Mouse (Mus musculus) limb, embryonic 13.5 days (tissue): Measurements from ENCODE around the gene Cenpc1. TPM values are rescaled to one million over a fixed set of nuclear protein-coding genes. Genes with fewer than 3 reads are reported as not detected.

Experiments
- ATAC-seq: fragments of 200-750 bp; cut with Nextera tagmentation; 2 replicates; pipeline ENCODE4 v1.8.0; 2017; ENCODE audit warnings: low read depth, moderate number of reproducible peaks, moderate TSS enrichment; ENCODE audit not compliant: low FRiP score
- H3K27ac ChIP-seq: fragments of 300-500 bp; sonication (generic); 2 replicates; pipeline ENCODE4 v1.5.1; 2015; ENCODE audit warnings: inconsistent platforms, mild to moderate bottlenecking, moderate library complexity
- H3K27me3 ChIP-seq: fragments of 300-500 bp; sonication (generic); 2 replicates; pipeline ENCODE4 v1.6.1; 2015; ENCODE audit warnings: mild to moderate bottlenecking, inconsistent platforms
- H3K36me3 ChIP-seq: fragments of 300-500 bp; sonication (generic); 2 replicates; pipeline ENCODE4 v1.6.1; 2015; ENCODE audit warnings: inconsistent platforms, mild to moderate bottlenecking, moderate library complexity
- H3K4me1 ChIP-seq: fragments of 300-500 bp; sonication (generic); 2 replicates; pipeline ENCODE4 v1.6.1; 2015; ENCODE audit warnings: inconsistent platforms
- H3K4me2 ChIP-seq: fragments of 300-500 bp; sonication (generic); replicated peaks from 2 replicates; pipeline ENCODE4 v1.6.1; 2015; ENCODE audit warnings: inconsistent platforms, mild to moderate bottlenecking, moderate library complexity
- H3K4me3 ChIP-seq: fragments of 300-500 bp; sonication (generic); 2 replicates; pipeline ENCODE4 v1.5.1; 2015; ENCODE audit warnings: moderate library complexity, mild to moderate bottlenecking, inconsistent platforms
- H3K9ac ChIP-seq: fragments of 300-500 bp; sonication (generic); 2 replicates; pipeline ENCODE4 v1.6.1; 2015; ENCODE audit warnings: mild to moderate bottlenecking, inconsistent platforms
- H3K9me3 ChIP-seq: fragments of 300-500 bp; sonication (generic); 2 replicates; pipeline ENCODE4 v1.6.1; 2016; ENCODE audit warnings: inconsistent platforms
- WGBS: fragments of 180-500 bp; shearing (Covaris S2); methylation state at CpG from one replicate; pipeline ENCODE4 v1.1.7; 2015; 5-methylcytosine and 5-hydroxymethylcytosine counted together
- polyA plus RNA-seq: library from polyadenylated mRNA; unstranded; fragments of >200 nt; fragmentation: Nextera tagmentation; extraction: Ambion mirVana; gene quantifications from 2 replicates; pipeline ENCODE4 v1.2.1, GENCODE M21; 2015

Cenpc1 gene
- 37.4 and 40.2 TPM in 2 replicates for polyA plus RNA-seq

DNA sequence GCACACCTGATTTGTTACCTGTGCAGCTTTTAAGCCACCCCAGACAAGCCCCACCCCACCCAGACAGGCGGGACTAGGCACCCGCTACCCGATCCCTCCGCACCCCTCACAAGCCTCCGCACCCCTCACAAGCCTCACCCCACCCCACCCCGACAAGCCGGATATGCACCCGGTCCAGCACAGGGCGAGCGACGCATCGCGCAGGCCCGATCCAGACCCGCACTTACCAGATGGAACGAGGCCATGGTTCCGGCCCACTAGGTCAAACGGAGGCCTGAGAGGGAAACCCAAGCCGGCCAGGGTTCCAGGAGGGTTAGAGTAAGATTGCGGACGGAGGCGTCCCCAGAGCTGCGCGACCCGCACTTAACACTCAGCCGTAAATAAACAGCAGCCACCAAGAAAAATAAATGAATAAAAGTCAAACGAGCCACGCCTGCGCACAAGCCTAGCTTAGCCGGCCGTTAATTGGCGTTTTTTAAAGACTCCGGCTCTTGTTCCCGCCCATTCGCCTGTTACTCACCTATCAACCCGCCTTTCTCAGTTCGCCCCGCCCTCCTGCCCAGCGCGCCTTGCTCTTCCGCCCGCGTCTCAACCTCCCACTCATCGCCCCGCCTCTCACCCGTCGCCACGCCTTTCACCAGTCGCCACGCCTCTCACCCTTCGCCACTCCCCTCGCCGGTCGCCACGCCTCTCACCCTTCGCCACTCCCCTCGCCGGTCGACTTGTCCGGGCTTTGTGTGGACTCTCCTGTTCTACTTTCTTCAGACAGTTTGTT lies at the start of gene Cenpc1:
Gene Cenpc1, minus strand, starts transcription at position 483 of the 775 bp plus-strand sequence.
- Histone ChIP-seq H3K4me3 (peak within 1 kb of the TSS; percentile 75), H3K4me1 (peaks cover 22% of the 10 kb centered on the region), H3K9me3 (no peaks in the 10 kb centered on the region), H3K27me3 (no peaks in the 10 kb centered on the region), H3K27ac (peak within 1 kb of the TSS; percentile 88), H3K36me3 (no peaks in the 10 kb centered on the region), H3K4me2 (peak within 1 kb of the TSS; percentile 69), H3K9ac (peak within 1 kb of the TSS; percentile 78)
- peak; percentile 96 for ATAC-seq
- under 1% methylated on average over 60 of the region's 60 CpGs for WGBS

DNA sequence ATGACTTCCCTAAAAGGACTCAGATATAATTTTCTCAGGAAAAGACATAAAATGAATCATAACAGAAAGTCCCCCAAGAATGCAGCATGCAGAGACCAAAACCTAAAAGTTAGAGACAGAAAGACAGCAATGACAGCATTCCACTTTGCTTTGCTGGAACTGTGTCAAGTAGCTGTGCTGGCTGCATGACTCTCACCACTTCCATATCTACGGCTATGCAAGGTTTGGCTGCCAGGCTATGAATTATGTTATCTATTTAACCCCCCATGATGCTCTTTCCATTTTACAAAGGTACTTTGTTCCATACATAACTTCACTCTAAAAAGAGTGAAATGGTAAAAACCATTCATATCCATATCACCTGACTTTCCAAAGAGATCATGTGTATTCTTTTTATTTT lies 48.6 kb upstream of the Cenpc1 start:
- no peak for ATAC-seq
- Histone ChIP-seq H3K4me2 (no peak overlapping the region), H3K4me1 (no peaks in the 10 kb centered on the region), H3K36me3 (peaks cover 23% of the 10 kb centered on the region), H3K9ac (no peak overlapping the region), H3K4me3 (no peak overlapping the region), H3K27me3 (no peaks in the 10 kb centered on the region), H3K9me3 (no peaks in the 10 kb centered on the region), H3K27ac (no peak overlapping the region)
- 85% methylated on average over 1 of the region's 1 CpGs for WGBS

DNA sequence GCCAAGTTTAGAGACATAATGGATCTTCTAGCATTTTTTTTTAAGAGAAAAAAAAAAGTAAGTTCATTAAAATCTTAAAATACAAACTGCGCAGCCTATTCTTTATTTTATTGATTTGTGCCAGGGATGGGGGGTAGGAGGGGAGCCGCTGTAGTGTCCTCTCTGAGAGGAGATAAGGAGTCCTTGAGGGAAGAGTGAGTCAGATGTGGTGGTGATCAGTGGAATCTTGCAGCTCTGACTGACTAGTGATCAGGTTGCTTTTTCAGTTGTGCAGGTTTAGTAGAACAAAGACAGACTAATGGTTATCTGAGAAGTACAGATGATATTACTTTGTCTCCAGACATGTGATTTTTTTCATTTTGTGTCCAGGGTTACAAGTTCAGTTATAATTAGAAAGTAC lies 47.7 kb upstream of the Cenpc1 start:
- Histone ChIP-seq H3K9me3 (no peaks in the 10 kb centered on the region), H3K27ac (no peak overlapping the region), H3K27me3 (no peaks in the 10 kb centered on the region), H3K4me1 (no peaks in the 10 kb centered on the region), H3K36me3 (peaks cover 16% of the 10 kb centered on the region), H3K4me3 (no peak overlapping the region), H3K4me2 (no peak overlapping the region), H3K9ac (no peak overlapping the region)
- no peak for ATAC-seq
- 90% methylated on average over 2 of the region's 2 CpGs for WGBS

DNA sequence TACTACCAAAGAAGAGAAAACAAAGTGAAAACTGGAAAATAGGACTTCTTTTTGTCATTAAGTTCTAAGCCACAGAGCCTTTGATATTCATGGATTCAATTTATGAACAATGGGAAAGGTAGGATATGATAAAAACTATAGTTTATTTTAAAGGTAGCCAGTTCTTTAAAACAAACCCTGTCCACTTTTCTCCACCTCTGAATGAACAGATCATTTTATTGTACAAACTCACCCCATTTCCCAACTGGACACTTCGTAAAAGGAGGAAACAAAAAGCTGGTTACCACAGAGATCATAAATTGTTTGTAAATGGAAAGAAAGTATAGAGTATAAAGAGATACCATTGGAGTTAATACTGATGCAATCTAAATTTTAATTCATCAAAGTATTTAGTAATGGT lies 45.7 kb upstream of the Cenpc1 start:
- ATAC-seq: no peak

DNA sequence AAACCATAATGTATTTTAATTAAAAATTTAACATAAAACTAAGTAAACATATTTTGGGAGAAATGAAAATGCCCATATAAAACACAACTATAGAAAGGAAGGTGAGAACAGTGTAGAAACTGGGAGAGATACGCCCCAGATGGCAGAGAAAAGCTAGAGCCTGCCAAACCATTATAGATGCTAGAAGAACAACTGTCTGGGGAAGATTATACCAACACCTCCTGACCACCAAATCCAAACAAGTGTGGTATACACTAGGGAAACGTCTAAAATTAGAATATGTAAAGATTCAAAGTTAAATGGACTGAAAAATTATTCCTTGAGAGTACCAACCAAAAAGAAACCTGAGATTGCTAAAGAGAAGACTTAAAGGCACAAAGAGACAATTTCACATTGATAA lies 41.2 kb upstream of the Cenpc1 start:
- WGBS: 77% methylated on average over 2 of the region's 2 CpGs

More for the DNA sequence above, 45.7 kb upstream of the Cenpc1 start:
- peaks cover 17% of the 10 kb centered on the region for H3K36me3 ChIP-seq
- no peaks in the 10 kb centered on the region for H3K4me1 ChIP-seq
- H3K9me3 ChIP-seq: no peaks in the 10 kb centered on the region
- 96% methylated on average over 1 of the region's 1 CpGs for WGBS
- H3K27ac ChIP-seq: no peak overlapping the region
- H3K9ac ChIP-seq: no peak overlapping the region
- H3K4me3 ChIP-seq: no peak overlapping the region
- H3K4me2 ChIP-seq: no peak overlapping the region
- no peaks in the 10 kb centered on the region for H3K27me3 ChIP-seq

DNA sequence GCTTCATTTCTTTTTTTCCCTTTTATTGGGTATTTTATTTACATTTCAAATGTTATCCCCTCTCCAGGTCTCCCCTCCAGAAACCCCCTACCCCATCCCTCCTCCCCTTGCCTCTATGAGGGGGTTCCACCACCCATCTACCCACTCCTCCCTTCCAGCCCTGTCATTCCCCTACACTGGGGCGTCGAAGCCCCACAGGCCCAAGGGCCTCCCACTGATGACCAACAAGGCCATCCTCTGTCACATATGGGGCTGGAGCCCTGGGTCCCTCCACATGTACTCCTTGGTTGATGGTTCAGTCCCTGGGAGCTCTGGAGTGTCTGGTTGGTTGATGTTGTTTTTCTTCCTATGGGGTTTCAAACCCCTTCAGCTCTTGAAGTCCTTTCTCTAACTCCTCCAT lies 36.8 kb upstream of the Cenpc1 start:
- 97% methylated on average over 2 of the region's 2 CpGs for WGBS
- H3K9me3 ChIP-seq: no peaks in the 10 kb centered on the region
- H3K4me3 ChIP-seq: no peak overlapping the region
- no peaks in the 10 kb centered on the region for H3K4me1 ChIP-seq
- H3K4me2 ChIP-seq: no peak overlapping the region
- H3K36me3 ChIP-seq: peaks cover 3% of the 10 kb centered on the region; the same call in 1 of the 2 replicates
- ATAC-seq: no peak
- no peaks in the 10 kb centered on the region for H3K27me3 ChIP-seq
- no peak overlapping the region for H3K9ac ChIP-seq
- no peak overlapping the region for H3K27ac ChIP-seq

More for the DNA sequence above, 41.2 kb upstream of the Cenpc1 start:
- peaks cover 7% of the 10 kb centered on the region for H3K36me3 ChIP-seq
- H3K9me3 ChIP-seq: no peaks in the 10 kb centered on the region
- H3K27ac ChIP-seq: no peak overlapping the region
- no peaks in the 10 kb centered on the region for H3K27me3 ChIP-seq
- H3K4me3 ChIP-seq: no peak overlapping the region
- no peaks in the 10 kb centered on the region for H3K4me1 ChIP-seq
- no peak overlapping the region for H3K4me2 ChIP-seq
- no peak for ATAC-seq
- H3K9ac ChIP-seq: no peak overlapping the region

DNA sequence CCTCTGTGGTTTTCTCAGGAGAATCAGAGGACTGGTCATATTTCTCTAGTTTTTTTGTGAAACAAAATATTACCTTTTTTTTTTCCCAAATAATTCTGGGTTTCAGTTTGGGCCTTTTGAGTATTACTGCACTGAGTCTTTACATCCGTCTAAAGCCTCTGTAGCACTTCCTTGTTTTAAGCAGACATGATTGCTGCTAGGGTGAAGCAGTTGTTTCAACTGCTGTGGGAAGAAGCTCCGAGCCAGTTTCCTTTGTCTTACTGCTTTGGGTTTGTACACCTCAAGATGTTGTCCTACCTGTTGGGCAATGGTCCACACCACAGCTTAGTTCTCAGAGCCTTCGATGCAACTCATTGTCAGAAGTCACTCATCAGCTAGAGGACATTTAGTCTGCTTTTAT lies 35.2 kb upstream of the Cenpc1 start:
- H3K4me3 ChIP-seq: no peak overlapping the region
- no peak for ATAC-seq
- no peaks in the 10 kb centered on the region for H3K27me3 ChIP-seq
- H3K4me1 ChIP-seq: no peaks in the 10 kb centered on the region
- H3K4me2 ChIP-seq: no peak overlapping the region
- no peak overlapping the region for H3K9ac ChIP-seq
- no peak overlapping the region for H3K27ac ChIP-seq
- no peaks in the 10 kb centered on the region for H3K36me3 ChIP-seq
- H3K9me3 ChIP-seq: no peaks in the 10 kb centered on the region
- 84% methylated on average over 3 of the region's 3 CpGs for WGBS

DNA sequence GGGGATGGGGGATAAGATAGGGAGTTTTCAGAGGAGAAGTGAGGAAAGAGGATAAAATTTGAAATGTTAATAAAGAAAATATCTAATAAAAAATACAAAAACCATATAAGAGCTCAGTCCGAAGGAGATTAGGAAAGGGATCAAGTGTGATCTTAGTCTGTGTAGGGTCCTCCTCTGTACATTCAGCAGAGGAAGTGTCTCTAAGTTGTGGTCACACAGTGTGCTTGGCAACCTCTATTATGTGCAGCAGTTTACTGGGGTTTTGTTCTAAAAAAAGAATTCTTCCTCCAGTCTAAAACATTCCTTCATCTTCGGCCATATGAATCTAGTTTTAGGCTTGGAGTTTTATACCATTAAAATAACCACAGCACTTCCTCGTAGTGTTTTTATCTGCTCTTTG lies 33.6 kb upstream of the Cenpc1 start:
- 75% methylated on average over 3 of the region's 3 CpGs for WGBS
- Histone ChIP-seq H3K9me3 (no peaks in the 10 kb centered on the region), H3K4me1 (no peaks in the 10 kb centered on the region), H3K9ac (no peak overlapping the region), H3K4me2 (no peak overlapping the region), H3K36me3 (no peaks in the 10 kb centered on the region), H3K27ac (no peak overlapping the region), H3K27me3 (no peaks in the 10 kb centered on the region), H3K4me3 (no peak overlapping the region)
- ATAC-seq: no peak

DNA sequence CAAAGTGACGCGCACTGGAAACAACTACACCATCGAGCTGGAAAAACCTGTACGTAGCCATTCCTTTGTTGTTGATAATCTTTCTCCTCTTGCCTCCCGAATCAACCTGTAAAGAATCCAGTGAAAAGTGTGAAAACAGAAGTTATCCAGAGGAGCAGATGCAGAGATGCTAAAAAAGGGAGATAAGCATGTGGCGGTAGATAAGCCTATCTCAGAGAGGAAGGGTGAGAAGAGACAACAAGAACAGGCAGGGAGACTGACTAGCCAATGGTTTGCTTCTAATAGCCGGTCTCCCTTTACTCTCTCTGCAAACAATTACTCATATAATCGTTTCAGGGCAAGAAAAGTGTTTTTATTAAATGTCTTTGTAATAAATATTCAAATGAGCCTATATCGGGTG lies 29.4 kb upstream of the Cenpc1 start:
- no peak overlapping the region for H3K27ac ChIP-seq
- no peak overlapping the region for H3K4me3 ChIP-seq
- no peaks in the 10 kb centered on the region for H3K27me3 ChIP-seq
- H3K36me3 ChIP-seq: no peaks in the 10 kb centered on the region
- H3K9ac ChIP-seq: no peak overlapping the region
- no peaks in the 10 kb centered on the region for H3K4me1 ChIP-seq
- ATAC-seq: no peak
- H3K4me2 ChIP-seq: no peak overlapping the region
- WGBS: 87% methylated on average over 9 of the region's 9 CpGs
- H3K9me3 ChIP-seq: no peaks in the 10 kb centered on the region

DNA sequence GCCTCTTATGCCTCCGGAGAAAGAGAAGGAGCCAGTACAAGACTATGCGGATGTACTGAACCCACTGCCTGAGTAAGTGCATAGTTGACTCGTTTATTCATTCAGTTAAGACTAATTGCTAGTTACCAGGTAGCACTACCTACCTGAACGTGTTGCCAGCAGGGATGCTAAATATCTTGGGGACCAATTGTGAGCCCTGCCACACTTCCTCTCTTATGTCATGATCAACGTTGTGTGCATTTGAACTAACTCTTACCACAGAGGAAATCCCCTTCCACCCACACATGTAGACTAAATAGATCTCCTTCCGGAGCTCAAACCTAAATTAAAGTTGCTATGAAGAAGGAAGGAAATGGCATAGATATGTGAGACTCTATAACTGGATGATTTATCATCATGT lies 21.4 kb upstream of the Cenpc1 start:
- H3K27ac ChIP-seq: no peak overlapping the region
- 79% methylated on average over 6 of the region's 6 CpGs for WGBS
- no peak overlapping the region for H3K4me2 ChIP-seq
- no peaks in the 10 kb centered on the region for H3K4me1 ChIP-seq
- no peak for ATAC-seq
- H3K4me3 ChIP-seq: no peak overlapping the region
- no peak overlapping the region for H3K9ac ChIP-seq
- H3K27me3 ChIP-seq: no peaks in the 10 kb centered on the region
- no peaks in the 10 kb centered on the region for H3K36me3 ChIP-seq
- no peaks in the 10 kb centered on the region for H3K9me3 ChIP-seq

DNA sequence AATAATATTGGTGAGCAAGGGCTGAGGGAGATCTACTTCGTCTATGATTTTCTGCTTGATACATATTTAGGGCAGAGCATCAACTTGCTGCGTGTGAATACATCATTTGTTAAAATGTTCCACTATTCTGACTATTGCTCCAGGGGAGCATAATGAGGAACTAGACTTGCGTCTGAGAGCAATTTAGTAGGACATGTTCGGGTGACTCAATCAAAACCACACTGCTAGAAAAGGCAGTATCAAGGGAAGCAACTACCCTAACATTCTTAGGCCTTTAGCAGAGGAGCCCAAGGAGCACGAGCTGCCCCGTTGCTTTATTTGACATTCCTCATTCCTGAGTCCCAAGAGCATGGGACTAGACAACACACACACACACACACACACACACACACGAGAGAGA lies 19.6 kb upstream of the Cenpc1 start:
- H3K36me3 ChIP-seq: no peaks in the 10 kb centered on the region
- H3K9ac ChIP-seq: no peak overlapping the region
- H3K4me2 ChIP-seq: no peak overlapping the region
- H3K9me3 ChIP-seq: no peaks in the 10 kb centered on the region
- ATAC-seq: no peak
- no peak overlapping the region for H3K27ac ChIP-seq
- H3K27me3 ChIP-seq: no peaks in the 10 kb centered on the region
- 76% methylated on average over 7 of the region's 7 CpGs for WGBS
- H3K4me3 ChIP-seq: no peak overlapping the region
- H3K4me1 ChIP-seq: no peaks in the 10 kb centered on the region

DNA sequence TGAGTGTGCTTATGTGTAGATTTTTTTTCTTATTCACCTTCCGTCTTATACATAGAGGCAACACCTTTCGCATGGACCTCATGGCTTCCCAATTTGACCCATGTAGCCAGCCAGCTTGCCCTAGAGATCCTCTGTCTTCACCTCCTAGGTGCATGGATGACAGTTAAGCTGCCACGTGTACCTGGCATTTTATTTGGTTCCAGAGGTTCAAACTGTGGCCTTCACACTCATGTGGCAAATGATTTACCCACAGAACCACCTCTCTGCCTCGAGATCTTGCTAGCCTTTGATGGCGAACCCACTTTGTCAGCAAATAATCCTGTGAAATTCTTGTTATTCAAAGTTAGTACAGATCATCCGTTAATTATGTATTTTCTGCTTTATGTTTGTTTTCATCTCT lies 18.6 kb upstream of the Cenpc1 start:
- no peak for ATAC-seq
- no peaks in the 10 kb centered on the region for H3K36me3 ChIP-seq
- WGBS: 78% methylated on average over 6 of the region's 6 CpGs
- no peaks in the 10 kb centered on the region for H3K27me3 ChIP-seq
- H3K27ac ChIP-seq: no peak overlapping the region
- H3K9ac ChIP-seq: no peak overlapping the region
- no peak overlapping the region for H3K4me3 ChIP-seq
- H3K4me2 ChIP-seq: no peak overlapping the region
- no peaks in the 10 kb centered on the region for H3K4me1 ChIP-seq
- H3K9me3 ChIP-seq: no peaks in the 10 kb centered on the region

DNA sequence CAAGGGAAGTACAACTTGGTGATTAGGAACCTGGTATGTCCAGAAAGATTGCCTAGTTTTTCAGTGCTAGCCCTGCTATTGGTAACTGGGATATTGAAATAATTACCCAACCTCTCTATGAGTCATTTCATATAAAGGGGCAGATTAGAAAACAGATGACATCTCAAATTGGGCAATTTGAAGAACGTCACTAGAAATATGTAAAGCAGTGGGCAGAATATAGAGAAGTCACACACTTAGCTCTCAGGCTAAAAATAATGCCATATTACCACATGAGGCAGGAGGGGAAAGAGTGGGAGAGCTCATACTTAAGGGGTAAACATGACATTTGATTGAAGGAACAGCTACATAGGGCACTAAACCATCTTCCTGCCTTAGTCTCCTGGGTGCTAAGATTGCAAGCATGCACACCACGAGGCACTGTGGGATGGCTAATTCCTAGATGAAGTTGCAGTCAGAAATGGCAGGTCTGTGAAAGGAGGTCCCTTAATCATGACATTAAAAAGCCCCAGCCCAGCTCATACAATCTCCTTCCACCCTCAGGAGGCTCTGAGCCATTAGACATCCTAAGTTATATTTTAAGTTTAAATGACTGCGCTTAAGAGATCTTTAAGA lies 13.4 kb upstream of the Cenpc1 start:
- WGBS: 72% methylated on average over 3 of the region's 3 CpGs
- Histone ChIP-seq H3K36me3 (no peaks in the 10 kb centered on the region), H3K4me1 (no peaks in the 10 kb centered on the region), H3K4me2 (no peak overlapping the region), H3K27me3 (no peaks in the 10 kb centered on the region), H3K4me3 (no peak overlapping the region), H3K27ac (no peak overlapping the region), H3K9me3 (no peaks in the 10 kb centered on the region), H3K9ac (no peak overlapping the region)
- ATAC-seq: no peak
